Mouse (Mus musculus) right cerebral cortex, postnatal 4 days (tissue): ENCODE results near the gene Cntnap5b.

Experiments used
- DNase-seq: peaks from one replicate; pipeline ENCODE4 v3.0.0-alpha.2; 2022

Cntnap5b gene

GRCm38 (mm10) chr1:100180050-100180449, 407.5 kb downstream of the Cntnap5b start:
- peak; percentile 43 for DNase-seq

- DNase-seq = peak; percentile 27
Observed at GRCm38 (mm10) chr1:100231980-100232608, 459.5 kb downstream of the Cntnap5b start.

- DNase-seq = no peak
Observed at GRCm38 (mm10) chr1:100251964-100252363, 479.4 kb downstream of the Cntnap5b start.

- no peak for DNase-seq
Observed at GRCm38 (mm10) chr1:100310687-100311086, 538.1 kb downstream of the Cntnap5b start.

- DNase-seq = no peak
Observed at GRCm38 (mm10) chr1:100331066-100331465, 558.5 kb downstream of the Cntnap5b start.

- DNase-seq = no peak
Observed at GRCm38 (mm10) chr1:100369415-100370113, 597.0 kb downstream of the Cntnap5b start.

- no peak for DNase-seq
Observed at GRCm38 (mm10) chr1:100386252-100386651, 613.7 kb downstream of the Cntnap5b start.

GRCm38 (mm10) chr1:100394034-100394433, 621.5 kb downstream of the Cntnap5b start:
- DNase-seq = no peak

GRCm38 (mm10) chr1:100416658-100417224, 644.2 kb downstream of the Cntnap5b start:
- DNase-seq = no peak

- no peak for DNase-seq
Observed at GRCm38 (mm10) chr1:100430038-100430774, 657.6 kb downstream of the Cntnap5b start.

GRCm38 (mm10) chr1:100463877-100464276, 691.3 kb downstream of the Cntnap5b start:
- no peak for DNase-seq

- DNase-seq = no peak
Observed at GRCm38 (mm10) chr1:100465226-100465625, 692.7 kb downstream of the Cntnap5b start.

- DNase-seq = no peak
Observed at GRCm38 (mm10) chr1:100467595-100467994, 695.0 kb downstream of the Cntnap5b start.

GRCm38 (mm10) chr1:100509866-100510265, 737.3 kb downstream of the Cntnap5b start:
- DNase-seq = no peak
